Mouse (Mus musculus): Measurements from ENCODE around the gene Olfr1395. TPM values are rescaled to one million over a fixed set of nuclear protein-coding genes. Genes with fewer than 3 reads are reported as not detected.
"Not testable (repeated sequence)": the region's sequence is repeated elsewhere in the genome, so short reads cannot be mapped to it uniquely, and the experiment has no call there.

Olfr1395 gene
- total and polyA plus RNA-seq, 3 experiments, result 0.16 TPM; not detected in 2

- Histone ChIP-seq H3K9me3 (replicated peaks) (peaks cover 8% of the 10 kb centered on the region), H3K27me3 (ENCODE audit: insufficient read depth, low read length) (peaks cover 4% of the 10 kb centered on the region), H3K36me3 (replicated peaks) (no peaks in the 10 kb centered on the region), H3K4me3 (ENCODE audit: low read depth, low read length) (no peak overlapping the region), H3K4me1 (ENCODE audit: insufficient read depth, low read depth, low read length) (no peaks in the 10 kb centered on the region)
- no peak for TF ChIP-seq GATA2 (IDR thresholded peaks at IDR 0.05; ENCODE audit: borderline replicate concordance, low read depth, low read length)
- no peak for TF ChIP-seq TAL1 (conservative IDR thresholded peaks at IDR 0.05; ENCODE audit: low read depth, low read length)
- no peak for TF ChIP-seq GATA1 (IDR thresholded peaks at IDR 0.05; ENCODE audit: borderline replicate concordance, low read length)
- no peak for TF ChIP-seq CTCF (IDR thresholded peaks at IDR 0.05; ENCODE audit: low read depth, low read length)
- TF ChIP-seq POLR2AphosphoS5 (IDR thresholded peaks at IDR 0.05; ENCODE audit: insufficient replicate concordance, low read depth, low read length), result no peak
- no peak for ATAC-seq (ENCODE audit: extremely low read depth, insufficient number of reproducible peaks, low FRiP score, poor library complexity, severe bottlenecking)
- DNase-seq (ENCODE audit: low spot score), result no peak
Observed at GRCm38 (mm10) chr11:49168839-49169611, 27.0 kb downstream of the Olfr1395 start.

- Histone ChIP-seq H3K4me3 (ENCODE audit: low read depth, low read length) (no peak overlapping the region), H3K9me3 (replicated peaks) (peaks cover 8% of the 10 kb centered on the region), H3K36me3 (replicated peaks) (no peaks in the 10 kb centered on the region), H3K27me3 (ENCODE audit: insufficient read depth, low read length) (peaks cover 4% of the 10 kb centered on the region), H3K4me1 (ENCODE audit: insufficient read depth, low read depth, low read length) (no peaks in the 10 kb centered on the region)
- DNase-seq (ENCODE audit: low spot score) (no peak), ATAC-seq (ENCODE audit: extremely low read depth, insufficient number of reproducible peaks, low FRiP score, poor library complexity, severe bottlenecking) (no peak)
- TF ChIP-seq TAL1 (conservative IDR thresholded peaks at IDR 0.05; ENCODE audit: low read depth, low read length) (no peak), GATA1 (IDR thresholded peaks at IDR 0.05; ENCODE audit: borderline replicate concordance, low read length) (no peak)
Observed at GRCm38 (mm10) chr11:49170576-49170975, 28.5 kb downstream of the Olfr1395 start.

- ATAC-seq (ENCODE audit: extremely low read depth, insufficient number of reproducible peaks, low FRiP score, poor library complexity, severe bottlenecking) (no peak), DNase-seq (ENCODE audit: low spot score) (no peak)
- no peaks in the 10 kb centered on the region for H3K9me3 ChIP-seq (replicated peaks)
- H3K36me3 ChIP-seq (replicated peaks), result no peaks in the 10 kb centered on the region
- H3K27me3 ChIP-seq (ENCODE audit: insufficient read depth, low read length), result peaks cover 7% of the 10 kb centered on the region
- H3K4me1 ChIP-seq (ENCODE audit: insufficient read depth, low read depth, low read length), result no peaks in the 10 kb centered on the region
- H3K4me3 ChIP-seq (ENCODE audit: low read depth, low read length), result no peak overlapping the region
- TF ChIP-seq POLR2AphosphoS5 (IDR thresholded peaks at IDR 0.05; ENCODE audit: insufficient replicate concordance, low read depth, low read length) (no peak), GATA1 (IDR thresholded peaks at IDR 0.05; ENCODE audit: borderline replicate concordance, low read length) (no peak), CTCF (IDR thresholded peaks at IDR 0.05; ENCODE audit: low read depth, low read length) (no peak), TAL1 (conservative IDR thresholded peaks at IDR 0.05; ENCODE audit: low read depth, low read length) (no peak), GATA2 (IDR thresholded peaks at IDR 0.05; ENCODE audit: borderline replicate concordance, low read depth, low read length) (no peak)
Observed at GRCm38 (mm10) chr11:49175345-49175744, 33.3 kb downstream of the Olfr1395 start.

GRCm38 (mm10) chr11:49176047-49176779 lies 34.1 kb downstream of the Olfr1395 start:
- not testable (repeated sequence) for H3K36me3 ChIP-seq (replicated peaks); ATAC-seq (ENCODE audit: extremely low read depth, insufficient number of reproducible peaks, low FRiP score, poor library complexity, severe bottlenecking); DNase-seq (ENCODE audit: low spot score); H3K9me3 ChIP-seq (replicated peaks); H3K4me3 ChIP-seq (ENCODE audit: low read depth, low read length); H3K4me1 ChIP-seq (ENCODE audit: insufficient read depth, low read depth, low read length)
- peaks cover 11% of the 10 kb centered on the region for H3K27me3 ChIP-seq (ENCODE audit: insufficient read depth, low read length)

- Histone ChIP-seq H3K4me3 (ENCODE audit: low read depth, low read length) (no peak overlapping the region), H3K4me1 (ENCODE audit: insufficient read depth, low read depth, low read length) (no peaks in the 10 kb centered on the region), H3K27me3 (ENCODE audit: insufficient read depth, low read length) (peaks cover 26% of the 10 kb centered on the region), H3K36me3 (replicated peaks) (no peaks in the 10 kb centered on the region), H3K9me3 (replicated peaks) (no peaks in the 10 kb centered on the region)
- ATAC-seq (ENCODE audit: extremely low read depth, insufficient number of reproducible peaks, low FRiP score, poor library complexity, severe bottlenecking), result no peak
- no peak for TF ChIP-seq GATA1 (IDR thresholded peaks at IDR 0.05; ENCODE audit: borderline replicate concordance, low read length)
- no peak for TF ChIP-seq TAL1 (conservative IDR thresholded peaks at IDR 0.05; ENCODE audit: low read depth, low read length)
- no peak for TF ChIP-seq CTCF (IDR thresholded peaks at IDR 0.05; ENCODE audit: low read depth, low read length)
- no peak for TF ChIP-seq GATA2 (IDR thresholded peaks at IDR 0.05; ENCODE audit: borderline replicate concordance, low read depth, low read length)
- no peak for TF ChIP-seq POLR2AphosphoS5 (IDR thresholded peaks at IDR 0.05; ENCODE audit: insufficient replicate concordance, low read depth, low read length)
- DNase-seq (ENCODE audit: low spot score), result no peak
Observed at GRCm38 (mm10) chr11:49183172-49183571, 41.1 kb downstream of the Olfr1395 start.

- peaks cover 16% of the 10 kb centered on the region for H3K27me3 ChIP-seq (ENCODE audit: insufficient read depth, low read length)
- ATAC-seq (ENCODE audit: extremely low read depth, insufficient number of reproducible peaks, low FRiP score, poor library complexity, severe bottlenecking) (no peak), DNase-seq (ENCODE audit: low spot score) (no peak)
- no peaks in the 10 kb centered on the region for H3K4me1 ChIP-seq (ENCODE audit: insufficient read depth, low read depth, low read length)
- no peaks in the 10 kb centered on the region for H3K9me3 ChIP-seq (replicated peaks)
- no peak for TF ChIP-seq GATA2 (IDR thresholded peaks at IDR 0.05; ENCODE audit: borderline replicate concordance, low read depth, low read length)
- no peak for TF ChIP-seq POLR2AphosphoS5 (IDR thresholded peaks at IDR 0.05; ENCODE audit: insufficient replicate concordance, low read depth, low read length)
- no peak for TF ChIP-seq GATA1 (IDR thresholded peaks at IDR 0.05; ENCODE audit: borderline replicate concordance, low read length)
- TF ChIP-seq TAL1 (conservative IDR thresholded peaks at IDR 0.05; ENCODE audit: low read depth, low read length), result no peak
- no peak for TF ChIP-seq CTCF (IDR thresholded peaks at IDR 0.05; ENCODE audit: low read depth, low read length)
- H3K36me3 ChIP-seq (replicated peaks), result no peaks in the 10 kb centered on the region
- H3K4me3 ChIP-seq (ENCODE audit: low read depth, low read length), result no peak overlapping the region
Observed at GRCm38 (mm10) chr11:49186452-49186851, 44.4 kb downstream of the Olfr1395 start.

All from G1E (cell line).